Mouse (Mus musculus) hindbrain, embryonic 16.5 days (tissue): ENCODE measurements around the gene Foxl1. TPM values are rescaled to one million over a fixed set of nuclear protein-coding genes. Genes with fewer than 3 reads are reported as not detected.
A peak's percentile ranks its signal among the peaks of the same experiment; 100 is the strongest.

Experiments used
- ATAC-seq: fragments of 200-750 bp; cut with Nextera tagmentation; 2 replicates; pipeline ENCODE4 v1.8.0; 2017; ENCODE audit warnings: moderate TSS enrichment, moderate library complexity
- H3K27ac ChIP-seq: fragments of 300-500 bp; sonication (generic); 2 replicates; pipeline ENCODE4 v1.5.1; 2014; ENCODE audit warnings: low read depth, mild to moderate bottlenecking, control low read depth, low read length, moderate library complexity
- H3K27me3 ChIP-seq: fragments of 300-500 bp; sonication (generic); replicated peaks from 2 replicates; pipeline ENCODE4 v1.6.1; 2014; ENCODE audit warnings: low read length; ENCODE audit not compliant: control insufficient read depth, insufficient read depth
- H3K36me3 ChIP-seq: fragments of 300-500 bp; sonication (generic); 2 replicates; pipeline ENCODE4 v1.6.1; 2014; ENCODE audit warnings: mild to moderate bottlenecking, low read length, moderate library complexity, mixed read lengths; ENCODE audit not compliant: control insufficient read depth, insufficient read depth
- H3K4me1 ChIP-seq: fragments of 300-500 bp; sonication (generic); 2 replicates; pipeline ENCODE4 v1.6.1; 2014; ENCODE audit warnings: low read depth, low read length; ENCODE audit not compliant: control insufficient read depth, insufficient read depth
- H3K4me2 ChIP-seq: fragments of 300-500 bp; sonication (generic); 2 replicates; pipeline ENCODE4 v1.6.1; 2014; ENCODE audit warnings: mild to moderate bottlenecking, low read length, control low read depth, moderate library complexity
- H3K4me3 ChIP-seq: fragments of 300-500 bp; sonication (generic); 2 replicates; pipeline ENCODE4 v1.5.1; 2014; ENCODE audit warnings: mild to moderate bottlenecking, low read length, control low read depth, moderate library complexity
- H3K9ac ChIP-seq: fragments of 300-500 bp; sonication (generic); 2 replicates; pipeline ENCODE4 v1.6.1; 2014; ENCODE audit warnings: low read depth, mild to moderate bottlenecking, control low read depth, low read length, moderate library complexity
- H3K9me3 ChIP-seq: fragments of 300-500 bp; sonication (generic); 2 replicates; pipeline ENCODE4 v1.6.1; 2014; ENCODE audit warnings: mild to moderate bottlenecking, low read length, moderate library complexity; ENCODE audit not compliant: control insufficient read depth
- WGBS: fragments of 180-500 bp; shearing (Covaris S2); extraction: QIAGEN DNeasy Blood & Tissue Kit; methylation state at CpG from one replicate; pipeline ENCODE4 v1.1.7; 2014; 5-methylcytosine and 5-hydroxymethylcytosine counted together
- polyA plus RNA-seq: library from polyadenylated mRNA; unstranded; fragments of >200 nt; fragmentation: Nextera tagmentation; extraction: Ambion mirVana; gene quantifications from 2 replicates; pipeline ENCODE4 v1.2.1, GENCODE M21; 2015

The Foxl1 gene
- polyA plus RNA-seq, 1 experiment from 2014 or later, result 0.09 TPM

GRCm38 (mm10) chr8:121083936-121084209, 43.9 kb upstream of the Foxl1 start:
- H3K4me2 ChIP-seq, result peak overlapping the region; percentile 72

GRCm38 (mm10) chr8:121084210-121084951, 43.4 kb upstream of the Foxl1 start, which contains the start of gene Foxf1:
Foxf1 (plus strand) TSS chr8:121084386.
- Histone ChIP-seq H3K27me3 (peaks cover 91% of the 10 kb centered on the region), H3K27ac (no peak within 1 kb of the TSS), H3K9ac (no peak within 1 kb of the TSS), H3K36me3 (no peaks in the 10 kb centered on the region), H3K4me2 (peak within 1 kb of the TSS; percentile 72), H3K4me1 (peaks cover 22% of the 10 kb centered on the region), H3K9me3 (no peaks in the 10 kb centered on the region), H3K4me3 (peak within 1 kb of the TSS; percentile 38)
- no peak for ATAC-seq
- WGBS, result under 1% methylated on average over 64 of the region's 83 CpGs

More at GRCm38 (mm10) chr8:121083936-121084209, 43.9 kb upstream of the Foxl1 start:
- H3K27me3 ChIP-seq, result peaks cover 86% of the 10 kb centered on the region
- no peak for ATAC-seq
- no peaks in the 10 kb centered on the region for H3K36me3 ChIP-seq
- H3K4me3 ChIP-seq, result peak overlapping the region; percentile 38
- 0% methylated on average over 9 of the region's 27 CpGs for WGBS
- no peaks in the 10 kb centered on the region for H3K9me3 ChIP-seq
- H3K27ac ChIP-seq, result no peak overlapping the region
- peaks cover 22% of the 10 kb centered on the region for H3K4me1 ChIP-seq
- no peak overlapping the region for H3K9ac ChIP-seq

GRCm38 (mm10) chr8:121085011-121085410, 42.7 kb upstream of the Foxl1 start:
- 3% methylated on average over 29 of the region's 30 CpGs for WGBS
- H3K9ac ChIP-seq, result no peak overlapping the region
- H3K4me3 ChIP-seq, result peak overlapping the region; percentile 38
- peak overlapping the region; percentile 72 for H3K4me2 ChIP-seq
- no peaks in the 10 kb centered on the region for H3K9me3 ChIP-seq
- ATAC-seq, result no peak
- H3K27ac ChIP-seq, result no peak overlapping the region
- H3K27me3 ChIP-seq, result peaks cover 91% of the 10 kb centered on the region
- peaks cover 22% of the 10 kb centered on the region for H3K4me1 ChIP-seq
- H3K36me3 ChIP-seq, result no peaks in the 10 kb centered on the region

- no peaks in the 10 kb centered on the region for H3K36me3 ChIP-seq
- no peak overlapping the region for H3K4me3 ChIP-seq
- no peak overlapping the region for H3K9ac ChIP-seq
- no peak for ATAC-seq
- no peak overlapping the region for H3K27ac ChIP-seq
- WGBS, result 42% methylated on average over 3 of the region's 3 CpGs
- no peak overlapping the region for H3K4me2 ChIP-seq
- no peaks in the 10 kb centered on the region for H3K9me3 ChIP-seq
- H3K4me1 ChIP-seq, result peaks cover 22% of the 10 kb centered on the region
- H3K27me3 ChIP-seq, result peaks cover 91% of the 10 kb centered on the region
Measured at GRCm38 (mm10) chr8:121085561-121085960, 42.2 kb upstream of the Foxl1 start.

- H3K4me1 ChIP-seq, result peaks cover 22% of the 10 kb centered on the region
- no peaks in the 10 kb centered on the region for H3K9me3 ChIP-seq
- no peak overlapping the region for H3K9ac ChIP-seq
- no peaks in the 10 kb centered on the region for H3K36me3 ChIP-seq
- H3K4me2 ChIP-seq, result no peak overlapping the region
- H3K4me3 ChIP-seq, result no peak overlapping the region
- no peak for ATAC-seq
- WGBS, result 13% methylated on average over 19 of the region's 19 CpGs
- peaks cover 91% of the 10 kb centered on the region for H3K27me3 ChIP-seq
- H3K27ac ChIP-seq, result no peak overlapping the region
Measured at GRCm38 (mm10) chr8:121086004-121086900, 41.5 kb upstream of the Foxl1 start.

- H3K27ac ChIP-seq, result no peak overlapping the region
- 4% methylated on average over 8 of the region's 8 CpGs for WGBS
- H3K27me3 ChIP-seq, result peaks cover 91% of the 10 kb centered on the region
- ATAC-seq, result no peak
- no peak overlapping the region for H3K4me3 ChIP-seq
- peaks cover 16% of the 10 kb centered on the region for H3K4me1 ChIP-seq
- H3K9me3 ChIP-seq, result no peaks in the 10 kb centered on the region
- no peaks in the 10 kb centered on the region for H3K36me3 ChIP-seq
- H3K4me2 ChIP-seq, result no peak overlapping the region
- no peak overlapping the region for H3K9ac ChIP-seq
Measured at GRCm38 (mm10) chr8:121088281-121088680, 39.5 kb upstream of the Foxl1 start.

- H3K9me3 ChIP-seq, result no peaks in the 10 kb centered on the region
- H3K27ac ChIP-seq, result no peak overlapping the region
- no peaks in the 10 kb centered on the region for H3K36me3 ChIP-seq
- no peak for ATAC-seq
- peaks cover 8% of the 10 kb centered on the region for H3K4me1 ChIP-seq
- no peak overlapping the region for H3K4me2 ChIP-seq
- 2% methylated on average over 40 of the region's 40 CpGs for WGBS
- no peak overlapping the region; the same call in 1 of the 2 replicates for H3K9ac ChIP-seq
- peaks cover 90% of the 10 kb centered on the region for H3K27me3 ChIP-seq
- no peak overlapping the region for H3K4me3 ChIP-seq
Measured at GRCm38 (mm10) chr8:121088871-121089630, 38.7 kb upstream of the Foxl1 start.

- Histone ChIP-seq H3K4me1 (peaks cover under 1% of the 10 kb centered on the region), H3K9me3 (no peaks in the 10 kb centered on the region), H3K36me3 (no peaks in the 10 kb centered on the region), H3K4me3 (no peak overlapping the region), H3K9ac (no peak overlapping the region; the same call in 1 of the 2 replicates), H3K27me3 (peaks cover 88% of the 10 kb centered on the region), H3K4me2 (no peak overlapping the region), H3K27ac (no peak overlapping the region)
- no peak for ATAC-seq
- 4% methylated on average over 32 of the region's 32 CpGs for WGBS
Measured at GRCm38 (mm10) chr8:121089631-121090380, 37.9 kb upstream of the Foxl1 start.
